Mouse (Mus musculus) right cerebral cortex, adult 18-20 months (tissue): ENCODE results near the gene Tas2r105.

Experiments used
- DNase-seq: peaks from one replicate; pipeline ENCODE4 v3.0.0; 2022; ENCODE audit warnings: mixed read lengths

The Tas2r105 gene

GRCm38 (mm10) chr6:131687395-131687794, at the start of gene Tas2r105:
TSS of gene Tas2r105 (minus strand) at chr6:131687495.
- DNase-seq = no peak

GRCm38 (mm10) chr6:131712803-131713202, 25.5 kb upstream of the Tas2r105 start:
- DNase-seq = no peak

GRCm38 (mm10) chr6:131689963-131690362, 2.7 kb upstream of the Tas2r105 start, which contains the start of gene Tas2r114:
TSS of gene Tas2r114 (minus strand) at chr6:131690063.
- DNase-seq = no peak

- no peak for DNase-seq
Measured at GRCm38 (mm10) chr6:131685644-131686043, 1.7 kb downstream of the Tas2r105 start, which contains the start of gene Tas2r104. TSS of gene Tas2r104 (minus strand) at chr6:131685744.

GRCm38 (mm10) chr6:131678786-131679185, 8.5 kb downstream of the Tas2r105 start, which contains the start of gene Tas2r106:
TSS of gene Tas2r106 (minus strand) at chr6:131678886.
- no peak for DNase-seq

- no peak for DNase-seq
Measured at GRCm38 (mm10) chr6:131660049-131660448, 27.2 kb downstream of the Tas2r105 start, which contains the start of gene Tas2r107. TSS of gene Tas2r107 (minus strand) at chr6:131660149.
